ENCODE assay signal across 9 mouse cellular contexts in genomic region chr3:7027845-7028244, GRCm38 (mm10).
A peak's percentile ranks its signal among the peaks of the same experiment; 100 is the strongest.
DNase-seq lines count a peak whose midpoint lies in the region; ATAC-seq and TF ChIP-seq lines count a peak whose summit lies in the region.
"Had no signal": no experiment of that assay in that cellular context is flagged by ENCODE, and none has a peak within 500 bp of the region (broad histone marks: within the 10 kb centered on the region; RNA-seq: fewer than 3 reads in every experiment).

No protein-coding gene starts in this region.

- H3K27me3 ChIP-seq in midbrain, embryonic 11.5 days (ENCODE audit: control insufficient read depth, insufficient read depth, low read length), result no peaks in the 10 kb centered on the region
- no peaks in the 10 kb centered on the region for H3K27me3 ChIP-seq in heart, embryonic 12.5 days (replicated peaks)

- no peak overlapping the region for H3K4me3 ChIP-seq in layer of hippocampus, adult 2 months
- no peak overlapping the region for H3K4me3 ChIP-seq in midbrain, embryonic 11.5 days (ENCODE audit: low read depth, low read length)
- H3K4me3 ChIP-seq in heart, embryonic 12.5 days, result no peak overlapping the region

- H3K27ac ChIP-seq in layer of hippocampus, adult 2 months, result no peak overlapping the region
- no peak overlapping the region for H3K27ac ChIP-seq in midbrain, embryonic 11.5 days (ENCODE audit: low read depth, low read length)
- H3K27ac ChIP-seq in heart, embryonic 12.5 days (ENCODE audit: poor library complexity, severe bottlenecking), result no peak overlapping the region
- H3K27ac ChIP-seq: macrophage had no signal

- peak; percentile 30 for DNase-seq in urinary bladder, postnatal 14 days (ENCODE audit: low spot score)
- DNase-seq in urinary bladder, postnatal 10 days (ENCODE audit: low spot score), result no peak
- DNase-seq in cerebellum, postnatal 14 days, result peak; percentile 73 to 75
- peak; percentile 9 to 56 for DNase-seq in frontal cortex, postnatal 14 days (ENCODE audit: low spot score in 2 of 2)
- peak; percentile 36 to 44 for DNase-seq in layer of hippocampus, adult 2 months (ENCODE audit: low spot score in 2 of 2)
- peak; percentile 91 for DNase-seq in midbrain, embryonic 11.5 days (ENCODE audit: low spot score, missing footprints)
- peak; percentile 13 for DNase-seq in telencephalon, adult 2 months (ENCODE audit: low read depth, low spot score)

- no peak overlapping the region for H3K4me2 ChIP-seq in midbrain, embryonic 11.5 days
- no peak overlapping the region for H3K4me2 ChIP-seq in heart, embryonic 12.5 days

- no peaks in the 10 kb centered on the region for H3K9me3 ChIP-seq in midbrain, embryonic 11.5 days (ENCODE audit: control insufficient read depth, low read length)
- H3K9me3 ChIP-seq in heart, embryonic 12.5 days (replicated peaks), result no peaks in the 10 kb centered on the region

- no peaks in the 10 kb centered on the region for H3K4me1 ChIP-seq in midbrain, embryonic 11.5 days (ENCODE audit: control insufficient read depth, insufficient read depth, low read length)
- no peaks in the 10 kb centered on the region for H3K4me1 ChIP-seq in heart, embryonic 12.5 days (replicated peaks)

- peak; percentile 80; the same call in 1 of the 2 replicates for ATAC-seq in midbrain, embryonic 11.5 days (ENCODE audit: low FRiP score)
- ATAC-seq in heart, embryonic 12.5 days (ENCODE audit: insufficient number of reproducible peaks, low FRiP score), result no peak

- no peaks in the 10 kb centered on the region for H3K36me3 ChIP-seq in midbrain, embryonic 11.5 days (ENCODE audit: control insufficient read depth, insufficient read depth, low read length)
- H3K36me3 ChIP-seq in heart, embryonic 12.5 days, result no peaks in the 10 kb centered on the region

- TF ChIP-seq CTCF in layer of hippocampus, adult 2 months (conservative IDR thresholded peaks at IDR 0.05), result peak; percentile 85

- 32% methylated on average over 5 of the region's 5 CpGs for WGBS in midbrain, embryonic 11.5 days
- WGBS in heart, embryonic 12.5 days, result 23% methylated on average over 5 of the region's 5 CpGs

- H3K9ac ChIP-seq in midbrain, embryonic 11.5 days (ENCODE audit: low read length), result no peak overlapping the region
- H3K9ac ChIP-seq in heart, embryonic 12.5 days, result no peak overlapping the region
